In the genomic region with DNA sequence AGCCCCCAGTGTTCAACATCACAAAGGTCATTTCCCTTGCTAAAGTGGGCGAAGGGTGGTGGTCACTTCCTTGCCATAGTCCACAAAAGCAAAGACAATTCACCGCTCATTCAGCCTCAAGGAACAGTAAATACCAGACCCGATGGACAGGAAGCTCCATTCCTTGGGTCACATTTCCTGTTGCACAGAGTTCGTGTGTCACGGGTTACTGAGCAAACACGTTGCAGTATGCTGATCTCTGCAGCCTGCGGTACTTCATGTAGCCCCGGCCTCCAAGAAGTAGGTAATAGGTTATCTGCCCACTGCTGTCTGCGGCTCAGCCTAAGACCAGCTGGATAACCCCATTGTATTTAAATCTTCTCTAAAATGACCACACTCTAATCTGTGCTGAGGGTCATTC, we compare ENCODE assay signal across 11 mouse cellular contexts.
DNase-seq lines count a peak whose midpoint lies in the region; ATAC-seq lines count a peak whose summit lies in the region.
"Had no signal": no experiment of that assay in that cellular context is flagged by ENCODE, and none has a peak within 500 bp of the region (broad histone marks: within the 10 kb centered on the region; RNA-seq: fewer than 3 reads in every experiment).

No protein-coding gene starts in this region.

- H3K4me2 ChIP-seq in liver, embryonic 11.5 days: no peak overlapping the region
- H3K4me2 ChIP-seq: embryonic facial prominence, embryonic 15.5 days; hindbrain, embryonic 14.5 days; midbrain, embryonic 13.5 days had no signal

- peak; percentile 65 for ATAC-seq in liver, embryonic 11.5 days (replicated peaks; ENCODE audit: low FRiP score)
- ATAC-seq in monocyte, adult 5-6 weeks (replicated peaks; ENCODE audit: insufficient number of reproducible peaks, low FRiP score, low TSS enrichment, poor library complexity, severe bottlenecking): 0 out of 2 replicates have a peak, but pooled peaks have one; percentile 24
- ATAC-seq: midbrain, embryonic 13.5 days had no signal

- H3K9me3 ChIP-seq in liver, embryonic 11.5 days (ENCODE audit: control insufficient read depth, low read length): no peaks in the 10 kb centered on the region
- H3K9me3 ChIP-seq: embryonic facial prominence, embryonic 15.5 days; midbrain, embryonic 13.5 days had no signal

- H3K27ac ChIP-seq in liver, embryonic 11.5 days (ENCODE audit: low read depth, low read length): no peak overlapping the region; the same call in 1 of the 2 replicates
- H3K27ac ChIP-seq: embryonic facial prominence, embryonic 15.5 days; hindbrain, embryonic 14.5 days; midbrain, embryonic 13.5 days had no signal

- no peak overlapping the region for H3K4me3 ChIP-seq in liver, embryonic 11.5 days (ENCODE audit: low read depth, low read length)
- H3K4me3 ChIP-seq: embryonic facial prominence, embryonic 15.5 days; midbrain, embryonic 13.5 days had no signal

- H3K4me1 ChIP-seq in liver, embryonic 11.5 days (replicated peaks; ENCODE audit: control insufficient read depth, insufficient read depth, low read length): peaks cover 18% of the 10 kb centered on the region
- H3K4me1 ChIP-seq: midbrain, embryonic 13.5 days had no signal

- WGBS in liver, embryonic 11.5 days: 46% methylated on average over 9 of the region's 9 CpGs

- no peaks in the 10 kb centered on the region for H3K36me3 ChIP-seq in liver, embryonic 11.5 days (ENCODE audit: control insufficient read depth, insufficient read depth, low read length)
- H3K36me3 ChIP-seq: embryonic facial prominence, embryonic 15.5 days; midbrain, embryonic 13.5 days had no signal

- H3K9ac ChIP-seq in liver, embryonic 11.5 days (ENCODE audit: low read depth, low read length): no peak overlapping the region
- H3K9ac ChIP-seq: embryonic facial prominence, embryonic 15.5 days; hindbrain, embryonic 14.5 days; midbrain, embryonic 13.5 days had no signal

- H3K27me3 ChIP-seq in liver, embryonic 11.5 days (replicated peaks; ENCODE audit: control insufficient read depth, insufficient read depth, low read length): no peaks in the 10 kb centered on the region
- H3K27me3 ChIP-seq: embryonic facial prominence, embryonic 15.5 days; midbrain, embryonic 13.5 days had no signal

- peak; percentile 56 for DNase-seq in embryo, embryonic 10 days (ENCODE audit: low spot score)
- no peak for DNase-seq in embryo, embryonic 9.5 days (ENCODE audit: extremely low spot score)
- peak; percentile 43 for DNase-seq in heart, postnatal 4 days
- DNase-seq in liver, embryonic 11.5 days (ENCODE audit: low spot score): no peak
- DNase-seq in cerebellum, adult 11 months: no peak
- no peak for DNase-seq in urinary bladder, adult 2 months (ENCODE audit: low spot score)
- DNase-seq in cerebellum, postnatal 4 days (ENCODE audit: low spot score in 2 of 2): no peak

Comparison
In these comparisons a context has a peak if more than half of its experiments do, and no peak if none do; other contexts are left out.
1. DNase-seq: peak in embryo, embryonic 10 days (single experiment) and heart, postnatal 4 days (single experiment); none in embryo, embryonic 9.5 days (single experiment), liver, embryonic 11.5 days (single experiment), cerebellum, adult 11 months (single experiment), urinary bladder, adult 2 months (single experiment) and cerebellum, postnatal 4 days (0 of 2).